Mouse (Mus musculus) erythroid progenitor cell, adult 5-6 weeks (primary cell): ENCODE measurements at regions not wholly inside any gene's neighbourhood (a gene's known extent, or its start where the extent isn't known, plus 50 kb on each side); places are given as distances from the start of the nearest gene placed in this dataset.

ENCODE experiments used
- ATAC-seq: replicated peaks from 2 replicates; pipeline ENCODE4 v1.8.0; 2016; ENCODE audit warnings: moderate number of reproducible peaks, mild to moderate bottlenecking, moderate TSS enrichment, inconsistent platforms; ENCODE audit not compliant: poor library complexity, low FRiP score, severe bottlenecking

DNA sequence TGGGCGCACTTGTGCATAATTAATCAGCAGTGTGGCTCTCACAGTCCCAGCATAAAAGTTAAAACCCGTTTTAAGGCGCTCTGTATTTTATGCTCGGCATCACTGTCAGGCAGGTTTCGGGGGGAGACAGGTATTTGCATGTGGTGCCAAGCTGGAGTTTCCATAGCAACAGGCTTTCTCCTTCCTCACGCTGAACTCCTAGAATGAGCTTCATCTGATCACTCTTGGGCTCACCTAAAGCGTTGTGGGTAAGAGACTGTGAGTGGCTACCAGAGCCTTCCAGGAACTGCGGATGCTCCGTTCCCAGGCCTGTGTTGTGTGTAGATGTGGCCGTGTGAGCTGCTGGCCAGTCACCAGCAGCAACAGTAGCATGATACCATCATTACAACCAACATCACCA lies 161.5 kb downstream of the Ajap1 start:
- ATAC-seq, result no peak

DNA sequence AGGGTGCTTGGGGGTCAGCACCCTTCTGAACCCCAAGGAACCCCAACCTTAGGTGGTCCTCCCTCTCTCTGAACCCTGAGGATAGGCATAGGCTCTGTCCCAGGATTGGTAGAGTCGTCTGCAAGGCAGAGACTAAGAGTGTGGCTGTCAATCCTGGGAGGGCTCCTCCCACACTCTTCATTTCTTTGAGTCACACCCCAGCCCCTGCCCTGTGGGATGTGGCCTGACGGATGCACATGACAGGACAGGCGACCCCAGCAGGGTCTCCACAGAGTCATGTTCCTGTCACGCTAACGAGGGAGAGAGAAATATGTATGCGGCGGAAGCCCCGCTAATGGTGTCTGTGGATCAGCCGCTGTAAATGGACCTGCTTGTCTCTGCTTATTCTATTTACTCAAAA lies 162.0 kb downstream of the Ajap1 start:
- no peak for ATAC-seq

DNA sequence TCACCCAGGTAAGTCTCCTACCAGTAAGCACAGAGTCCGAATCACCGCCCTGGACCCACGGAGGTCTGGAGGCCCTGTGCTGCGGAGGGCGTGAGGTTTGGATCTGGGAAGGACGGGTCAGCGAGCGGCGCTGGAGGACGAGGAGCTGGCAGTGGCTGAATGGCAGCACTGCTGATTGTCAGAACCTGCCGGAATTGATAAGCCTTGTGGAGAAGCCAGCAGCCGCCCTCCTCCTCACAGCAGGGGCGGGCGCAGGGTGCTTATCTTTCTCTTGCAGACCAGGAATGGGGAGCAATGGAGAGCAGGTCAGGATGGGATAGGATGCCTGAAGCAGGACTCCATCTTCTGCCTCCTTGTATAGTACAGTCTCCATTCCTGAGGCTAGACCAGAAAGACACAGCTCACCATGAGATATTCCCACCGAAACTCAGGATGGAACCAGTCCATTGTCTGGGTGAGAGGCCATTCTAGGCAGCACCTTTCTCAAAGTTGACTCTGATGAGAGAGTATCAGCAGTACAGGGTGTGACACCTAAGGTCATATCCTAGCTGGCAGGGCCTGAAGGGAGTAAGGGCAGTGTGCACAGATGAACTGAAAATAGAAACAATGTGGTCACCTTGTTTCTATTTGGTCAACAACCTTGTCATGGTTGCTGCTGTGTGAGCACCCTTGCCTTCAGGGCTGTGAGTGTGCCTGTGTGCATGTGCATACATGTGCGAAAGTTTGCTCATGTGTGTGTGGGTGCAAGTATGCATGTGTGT lies 165.5 kb downstream of the Ajap1 start:
- ATAC-seq, result no peak

DNA sequence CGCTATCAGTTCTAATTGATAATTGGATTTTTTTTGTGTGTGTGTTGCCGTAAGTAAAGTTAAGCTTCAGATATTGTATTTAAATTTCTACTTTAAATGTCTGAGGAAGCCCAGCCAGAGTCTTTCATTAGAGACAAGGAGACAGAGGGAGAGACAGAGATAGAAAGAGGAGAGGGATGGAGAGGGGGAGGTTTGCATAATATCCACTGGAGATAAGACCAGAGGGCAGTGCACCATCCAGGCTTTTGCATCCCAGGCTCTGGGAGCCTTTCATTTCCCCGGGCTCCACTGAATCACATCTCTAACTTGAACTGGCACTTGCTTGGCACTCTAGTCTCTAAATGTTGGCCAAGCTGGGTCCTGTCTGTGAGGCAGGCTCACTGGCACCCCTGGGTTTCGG lies 166.1 kb downstream of the Ajap1 start:
- ATAC-seq, result no peak

- no peak for ATAC-seq
Measured at GRCm38 (mm10) chr4:153313961-153314360, 168.7 kb downstream of the Ajap1 start.

GRCm38 (mm10) chr4:153311574-153311973 lies 171.0 kb downstream of the Ajap1 start:
- no peak for ATAC-seq

- no peak for ATAC-seq
Measured at GRCm38 (mm10) chr4:153310641-153311040, 172.0 kb downstream of the Ajap1 start.

DNA sequence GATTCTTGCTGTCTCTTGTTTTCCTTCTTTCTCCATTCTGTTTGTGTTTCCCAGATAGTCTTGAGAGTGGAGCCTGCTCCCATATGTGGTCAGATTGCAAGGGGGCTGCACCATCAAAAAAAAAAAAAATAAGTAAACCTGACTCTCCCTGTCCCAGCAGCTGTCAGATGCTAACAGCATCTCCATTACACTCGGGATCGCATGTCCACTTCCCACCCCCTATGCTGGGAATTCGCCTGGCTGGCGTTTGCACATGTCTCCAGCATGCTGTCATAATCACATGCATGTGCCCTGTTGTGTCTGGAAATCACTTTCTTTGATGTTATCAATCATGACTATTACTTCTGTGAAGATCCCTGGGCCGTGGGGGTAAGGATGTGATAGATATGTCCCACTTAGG lies 179.1 kb downstream of the Ajap1 start:
- ATAC-seq, result no peak

DNA sequence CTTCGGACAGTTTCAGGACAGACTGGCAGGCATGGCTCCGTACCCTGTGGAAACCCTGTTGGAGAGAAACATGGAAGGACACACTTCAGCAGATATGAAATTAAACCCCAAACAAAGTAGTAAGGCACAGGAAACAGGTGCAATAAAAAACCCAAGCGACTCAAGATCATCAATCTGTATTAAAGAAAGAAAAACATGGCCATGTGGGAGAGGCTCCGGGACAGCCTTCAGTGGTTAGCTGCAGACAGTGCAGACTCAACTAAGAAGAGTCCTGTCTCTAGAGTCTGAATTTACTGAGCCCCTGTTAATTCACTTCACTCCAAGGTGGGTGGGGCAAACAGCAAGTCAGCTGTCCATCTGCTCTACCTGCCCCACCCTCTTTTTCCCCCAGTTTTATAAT lies 179.8 kb downstream of the Ajap1 start:
- no peak for ATAC-seq

DNA sequence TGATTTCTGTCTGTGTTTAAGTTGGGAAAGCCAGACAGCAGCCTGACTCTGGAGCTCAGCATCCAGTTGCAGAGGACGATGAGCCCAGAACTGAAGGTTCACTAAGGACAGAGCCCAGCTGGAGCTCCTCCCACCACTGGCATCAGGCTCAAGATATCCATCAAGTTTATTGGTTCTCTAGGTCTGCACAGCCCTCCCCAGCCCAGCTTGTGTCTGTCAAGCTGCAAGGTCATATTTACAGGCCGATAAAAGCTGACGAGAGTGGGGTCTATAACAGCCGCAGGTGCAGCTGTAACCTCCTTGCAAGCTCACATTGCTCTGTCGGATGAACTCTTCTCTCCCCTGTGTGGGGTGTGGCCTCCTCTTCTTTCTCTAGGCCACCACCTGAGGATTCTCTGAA lies 184.3 kb downstream of the Ajap1 start:
- ATAC-seq, result no peak

DNA sequence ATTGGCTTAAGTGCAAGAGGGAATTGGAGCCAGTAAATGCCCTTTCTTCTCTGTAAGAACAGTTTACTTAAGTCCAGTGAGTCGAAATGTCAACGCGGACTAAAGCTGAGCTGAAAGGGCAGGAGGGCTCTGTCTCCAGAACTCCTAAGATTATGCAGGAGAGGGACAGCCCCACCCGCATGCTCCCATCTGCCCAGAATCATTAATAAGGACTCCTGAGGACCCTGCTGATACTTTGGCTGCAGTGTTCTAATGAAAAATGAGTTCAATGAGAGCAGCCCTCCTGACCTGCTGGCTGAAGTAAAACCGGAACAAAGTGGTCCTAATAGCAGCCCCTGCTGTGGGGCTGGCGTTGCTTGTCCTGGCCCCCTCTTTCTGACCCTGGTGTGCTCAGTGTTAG lies 187.8 kb downstream of the Ajap1 start:
- no peak for ATAC-seq

- no peak for ATAC-seq
Measured at GRCm38 (mm10) chr4:153293137-153293536, 189.5 kb downstream of the Ajap1 start.

DNA sequence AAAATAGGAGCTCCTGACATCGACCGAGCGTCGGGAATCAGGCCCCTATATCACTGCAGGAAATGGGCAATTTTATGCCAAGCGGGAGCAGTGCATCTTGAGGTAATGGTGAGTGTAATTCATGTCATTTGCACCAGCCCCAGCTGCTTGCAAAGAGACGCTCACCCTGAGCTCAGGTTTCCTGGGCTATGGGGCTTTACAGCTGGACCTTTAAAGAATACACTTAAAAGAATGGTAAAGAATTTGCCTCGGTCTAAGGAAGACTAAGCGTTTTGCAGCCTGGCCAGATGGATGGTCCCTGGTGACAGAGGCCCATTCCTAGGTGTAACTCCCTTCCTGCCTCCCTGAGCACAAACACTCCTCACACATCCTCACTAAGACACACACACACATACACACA lies 194.2 kb downstream of the Ajap1 start:
- ATAC-seq, result no peak

DNA sequence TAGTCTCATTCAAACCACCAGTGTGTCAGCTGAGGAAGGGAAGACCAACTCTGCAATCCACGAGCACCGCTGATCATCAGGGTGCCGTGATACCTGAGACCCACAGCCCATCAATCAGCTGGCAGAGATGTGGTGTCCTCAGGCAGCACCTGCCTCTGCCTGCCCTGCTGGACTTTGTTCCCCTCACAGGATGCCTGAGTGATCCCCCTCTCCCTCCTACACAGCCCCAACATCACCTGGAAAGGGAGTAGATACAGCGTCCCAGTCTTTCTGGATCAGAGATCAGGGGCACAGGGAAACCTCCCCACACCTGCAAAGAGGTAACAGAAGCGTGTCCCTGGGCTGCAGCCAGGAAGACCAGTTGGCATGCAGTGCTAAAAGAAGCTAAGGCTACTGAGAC lies 198.4 kb downstream of the Ajap1 start:
- ATAC-seq, result no peak

DNA sequence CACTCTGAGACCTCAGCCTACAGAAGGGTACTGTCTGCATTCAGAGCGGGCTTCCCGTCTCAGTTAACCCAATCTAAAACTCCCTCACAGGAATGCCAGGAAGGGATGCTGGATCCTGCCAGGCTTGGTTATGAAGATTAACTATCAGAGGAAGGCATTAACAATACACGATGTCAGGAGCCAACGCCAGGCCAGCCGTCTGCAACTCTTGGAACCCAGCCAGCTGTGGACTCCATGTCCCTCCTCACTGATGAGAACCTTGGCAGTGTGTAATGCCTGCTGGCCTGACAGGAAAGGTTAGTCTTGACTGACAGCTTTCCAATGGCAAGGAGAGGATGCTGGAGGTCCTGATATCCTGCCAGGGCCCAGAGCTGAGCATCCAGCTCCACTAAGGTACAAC lies 206.0 kb downstream of the Ajap1 start:
- ATAC-seq, result no peak

DNA sequence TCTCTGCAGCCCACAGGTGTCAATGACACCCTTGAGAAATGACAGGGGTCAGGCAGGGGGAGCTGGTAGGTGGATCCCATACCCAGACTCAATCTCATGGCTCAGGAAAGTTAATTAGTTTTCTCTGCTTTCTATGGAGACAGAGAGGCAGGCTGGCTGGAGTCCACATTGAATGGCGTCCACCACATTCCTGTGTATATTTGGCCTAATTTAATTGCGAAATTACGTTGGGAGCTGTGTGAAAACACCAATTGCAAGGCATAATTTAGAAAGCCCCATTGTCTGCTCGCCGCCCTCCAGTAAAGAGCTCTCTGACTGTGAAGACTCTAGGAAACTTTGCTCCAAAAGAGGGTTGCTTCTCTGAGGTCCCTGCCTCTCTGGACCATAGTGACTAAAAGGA lies 211.2 kb downstream of the Ajap1 start:
- ATAC-seq, result no peak

DNA sequence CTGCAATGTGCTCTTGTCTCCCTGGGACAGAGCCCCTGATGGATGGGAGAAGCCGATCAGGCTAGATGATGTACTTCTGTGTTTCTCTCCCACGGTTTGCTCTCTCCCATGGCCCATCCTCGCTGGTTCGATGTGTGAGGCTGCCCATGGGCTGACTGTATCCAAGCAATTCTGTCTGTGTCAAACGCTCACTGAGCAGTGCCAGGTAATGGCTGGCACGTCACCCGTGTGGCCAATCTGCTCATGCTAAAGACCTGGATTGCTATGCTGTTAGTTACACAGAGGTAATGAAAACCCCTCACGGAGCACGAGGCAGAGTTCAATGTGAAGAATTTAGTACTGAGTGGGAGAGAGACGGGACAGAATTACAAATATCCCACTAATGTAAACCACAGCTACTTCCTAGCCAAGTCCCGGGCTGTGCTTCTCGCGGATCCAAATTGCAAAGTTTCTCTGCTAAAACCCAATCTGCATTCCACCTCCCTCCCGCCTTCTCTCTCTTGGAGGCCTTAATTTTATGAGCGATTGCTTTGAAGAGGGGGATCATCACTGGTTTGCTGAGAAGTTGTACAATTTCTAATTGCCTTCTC lies 219.3 kb downstream of the Ajap1 start:
- ATAC-seq, result no peak

DNA sequence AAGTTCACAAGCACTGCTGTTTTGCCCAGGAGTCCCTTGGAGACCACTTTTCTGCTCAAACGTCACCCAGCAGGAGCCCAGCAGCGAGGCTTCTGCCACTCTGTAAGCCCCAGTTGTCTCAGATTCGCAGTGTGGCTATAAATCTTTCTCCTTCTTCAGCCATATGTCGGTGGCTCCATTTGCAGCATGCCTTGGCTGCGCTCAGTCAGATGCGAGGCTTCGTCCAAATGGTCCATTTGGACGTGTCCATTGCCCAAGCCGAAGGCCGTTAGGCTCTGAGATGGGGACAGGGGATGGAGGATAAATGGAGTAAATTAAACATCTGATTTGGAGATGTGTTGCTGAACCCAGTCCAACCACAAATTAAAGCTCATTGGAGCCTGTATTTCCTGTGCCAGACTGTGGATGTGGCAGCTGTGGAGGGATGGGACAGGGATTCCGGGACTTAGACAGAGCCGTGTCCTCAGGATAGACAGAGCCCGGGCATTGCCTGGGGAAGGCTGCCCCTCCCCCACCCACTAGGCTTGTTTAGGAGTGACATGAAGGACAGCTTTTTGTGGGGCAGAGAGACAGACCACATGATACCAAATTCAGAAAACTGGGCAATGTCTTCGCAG lies 221.6 kb downstream of the Ajap1 start:
- ATAC-seq, result no peak

GRCm38 (mm10) chr4:153251943-153252342 lies 230.7 kb downstream of the Ajap1 start:
- ATAC-seq, result no peak

GRCm38 (mm10) chr4:153251311-153251710 lies 231.3 kb downstream of the Ajap1 start:
- no peak for ATAC-seq

DNA sequence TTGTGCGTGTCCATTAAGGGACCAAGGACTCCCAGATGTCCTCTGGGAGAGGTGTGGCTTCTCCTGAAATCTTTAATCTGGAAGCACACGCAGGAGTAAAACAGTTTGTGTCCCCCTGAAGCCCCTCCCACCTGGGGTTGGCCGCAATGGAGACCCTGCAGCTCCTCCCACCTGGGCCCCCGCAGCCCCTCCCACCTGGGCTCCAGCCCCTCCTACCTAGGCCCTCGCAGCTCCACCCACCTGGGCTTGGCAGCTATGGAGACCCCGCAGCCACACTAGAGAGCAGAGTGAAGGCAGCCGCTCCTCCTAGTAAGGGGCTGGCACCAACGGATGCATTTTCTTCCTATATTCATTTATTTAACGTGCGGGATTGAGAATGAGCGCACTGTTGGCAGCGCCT lies 245.9 kb downstream of the Ajap1 start:
- no peak for ATAC-seq

DNA sequence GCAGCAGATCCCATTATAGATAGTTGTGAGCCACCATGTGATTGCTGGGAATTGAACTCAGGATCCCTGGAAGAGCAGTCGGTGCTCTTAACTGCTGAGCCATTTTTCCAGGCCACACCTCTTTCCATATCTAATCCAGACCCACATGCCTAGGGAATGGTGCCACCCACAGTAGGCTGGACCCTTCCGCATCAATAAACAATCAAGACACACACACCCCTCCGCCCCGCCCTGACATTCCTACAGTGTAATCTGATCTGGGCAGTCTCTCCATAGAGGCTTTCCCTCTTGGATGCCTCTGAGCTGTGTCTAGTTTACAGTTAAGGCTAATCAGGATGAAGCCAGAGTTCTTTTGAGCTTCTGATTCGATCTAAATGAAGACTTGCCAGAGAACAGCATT lies 248.8 kb downstream of the Ajap1 start:
- ATAC-seq, result no peak
